Mouse (Mus musculus): Measurements from ENCODE around the gene Fntb. TPM values are rescaled to one million over a fixed set of nuclear protein-coding genes. Genes with fewer than 3 reads are reported as not detected.

Fntb gene
- polyA plus RNA-seq, 1 experiment from 2014 or later: 40.2 TPM

GRCm38 (mm10) chr12:76805056-76805811, 39.8 kb downstream of the Fntb start:
- no peaks in the 10 kb centered on the region for H3K9me3 ChIP-seq (ENCODE audit: control insufficient read depth, low read length)
- ATAC-seq (ENCODE audit: low read depth): no peak
- H3K4me3 ChIP-seq (ENCODE audit: low read depth, low read length): no peak overlapping the region
- WGBS: 92% methylated on average over 10 of the region's 10 CpGs
- H3K36me3 ChIP-seq (ENCODE audit: control insufficient read depth, insufficient read depth, low read length): no peaks in the 10 kb centered on the region
- no peak overlapping the region for H3K9ac ChIP-seq (replicated peaks; ENCODE audit: low read depth, low read length)
- H3K4me1 ChIP-seq (ENCODE audit: control insufficient read depth, insufficient read depth, low read length): no peaks in the 10 kb centered on the region
- no peaks in the 10 kb centered on the region for H3K27me3 ChIP-seq (ENCODE audit: control insufficient read depth, insufficient read depth, low read length)
- no peak overlapping the region for H3K4me2 ChIP-seq (ENCODE audit: low read depth, low read length)
- H3K27ac ChIP-seq (ENCODE audit: low read depth, low read length): no peak overlapping the region

- Histone ChIP-seq H3K4me1 (ENCODE audit: control insufficient read depth, insufficient read depth, low read length) (no peaks in the 10 kb centered on the region), H3K4me2 (ENCODE audit: low read depth, low read length) (no peak overlapping the region), H3K9ac (replicated peaks; ENCODE audit: low read depth, low read length) (no peak overlapping the region), H3K36me3 (ENCODE audit: control insufficient read depth, insufficient read depth, low read length) (no peaks in the 10 kb centered on the region), H3K27me3 (ENCODE audit: control insufficient read depth, insufficient read depth, low read length) (no peaks in the 10 kb centered on the region), H3K4me3 (ENCODE audit: low read depth, low read length) (no peak overlapping the region), H3K9me3 (ENCODE audit: control insufficient read depth, low read length) (no peaks in the 10 kb centered on the region), H3K27ac (ENCODE audit: low read depth, low read length) (no peak overlapping the region)
- 84% methylated on average over 10 of the region's 10 CpGs for WGBS
- no peak for ATAC-seq (ENCODE audit: low read depth)
These were observed 42.4 kb downstream of the Fntb start for GRCm38 (mm10) chr12:76807796-76808195.

- Histone ChIP-seq H3K4me2 (ENCODE audit: low read depth, low read length) (no peak overlapping the region), H3K36me3 (ENCODE audit: control insufficient read depth, insufficient read depth, low read length) (no peaks in the 10 kb centered on the region), H3K4me3 (ENCODE audit: low read depth, low read length) (no peak overlapping the region), H3K4me1 (ENCODE audit: control insufficient read depth, insufficient read depth, low read length) (no peaks in the 10 kb centered on the region), H3K9ac (replicated peaks; ENCODE audit: low read depth, low read length) (no peak overlapping the region), H3K27me3 (ENCODE audit: control insufficient read depth, insufficient read depth, low read length) (no peaks in the 10 kb centered on the region), H3K9me3 (ENCODE audit: control insufficient read depth, low read length) (no peaks in the 10 kb centered on the region), H3K27ac (ENCODE audit: low read depth, low read length) (no peak overlapping the region)
- WGBS: 96% methylated on average over 5 of the region's 5 CpGs
- ATAC-seq (ENCODE audit: low read depth): no peak
These were observed 45.1 kb downstream of the Fntb start for GRCm38 (mm10) chr12:76810491-76810890.

- Histone ChIP-seq H3K27me3 (ENCODE audit: control insufficient read depth, insufficient read depth, low read length) (no peaks in the 10 kb centered on the region), H3K36me3 (ENCODE audit: control insufficient read depth, insufficient read depth, low read length) (no peaks in the 10 kb centered on the region), H3K27ac (ENCODE audit: low read depth, low read length) (no peak overlapping the region), H3K4me1 (ENCODE audit: control insufficient read depth, insufficient read depth, low read length) (no peaks in the 10 kb centered on the region), H3K4me2 (ENCODE audit: low read depth, low read length) (no peak overlapping the region), H3K9ac (replicated peaks; ENCODE audit: low read depth, low read length) (no peak overlapping the region), H3K9me3 (ENCODE audit: control insufficient read depth, low read length) (no peaks in the 10 kb centered on the region), H3K4me3 (ENCODE audit: low read depth, low read length) (no peak overlapping the region)
- 95% methylated on average over 4 of the region's 4 CpGs for WGBS
- ATAC-seq (ENCODE audit: low read depth): no peak
These were observed 45.6 kb downstream of the Fntb start for GRCm38 (mm10) chr12:76811006-76811405.

- Histone ChIP-seq H3K9ac (replicated peaks; ENCODE audit: low read depth, low read length) (no peak overlapping the region), H3K36me3 (ENCODE audit: control insufficient read depth, insufficient read depth, low read length) (no peaks in the 10 kb centered on the region), H3K4me3 (ENCODE audit: low read depth, low read length) (no peak overlapping the region), H3K9me3 (ENCODE audit: control insufficient read depth, low read length) (no peaks in the 10 kb centered on the region), H3K27me3 (ENCODE audit: control insufficient read depth, insufficient read depth, low read length) (no peaks in the 10 kb centered on the region), H3K4me2 (ENCODE audit: low read depth, low read length) (no peak overlapping the region), H3K4me1 (ENCODE audit: control insufficient read depth, insufficient read depth, low read length) (no peaks in the 10 kb centered on the region), H3K27ac (ENCODE audit: low read depth, low read length) (no peak overlapping the region)
- 81% methylated on average over 10 of the region's 10 CpGs for WGBS
- ATAC-seq (ENCODE audit: low read depth): no peak
These were observed 48.2 kb downstream of the Fntb start for GRCm38 (mm10) chr12:76813543-76813942.

- H3K27me3 ChIP-seq (ENCODE audit: control insufficient read depth, insufficient read depth, low read length): no peaks in the 10 kb centered on the region
- no peak overlapping the region for H3K4me2 ChIP-seq (ENCODE audit: low read depth, low read length)
- no peak overlapping the region for H3K27ac ChIP-seq (ENCODE audit: low read depth, low read length)
- H3K9ac ChIP-seq (replicated peaks; ENCODE audit: low read depth, low read length): no peak overlapping the region
- H3K4me1 ChIP-seq (ENCODE audit: control insufficient read depth, insufficient read depth, low read length): no peaks in the 10 kb centered on the region
- no peaks in the 10 kb centered on the region for H3K36me3 ChIP-seq (ENCODE audit: control insufficient read depth, insufficient read depth, low read length)
- 94% methylated on average over 2 of the region's 2 CpGs for WGBS
- H3K9me3 ChIP-seq (ENCODE audit: control insufficient read depth, low read length): no peaks in the 10 kb centered on the region
- H3K4me3 ChIP-seq (ENCODE audit: low read depth, low read length): no peak overlapping the region
- ATAC-seq (ENCODE audit: low read depth): no peak
These were observed 48.7 kb downstream of the Fntb start for GRCm38 (mm10) chr12:76814120-76814519.

- Histone ChIP-seq H3K27ac (ENCODE audit: low read depth, low read length) (no peak overlapping the region), H3K9me3 (ENCODE audit: control insufficient read depth, low read length) (no peaks in the 10 kb centered on the region), H3K9ac (replicated peaks; ENCODE audit: low read depth, low read length) (no peak overlapping the region), H3K4me2 (ENCODE audit: low read depth, low read length) (no peak overlapping the region), H3K36me3 (ENCODE audit: control insufficient read depth, insufficient read depth, low read length) (no peaks in the 10 kb centered on the region), H3K27me3 (ENCODE audit: control insufficient read depth, insufficient read depth, low read length) (no peaks in the 10 kb centered on the region), H3K4me3 (ENCODE audit: low read depth, low read length) (no peak overlapping the region), H3K4me1 (ENCODE audit: control insufficient read depth, insufficient read depth, low read length) (peaks cover 10% of the 10 kb centered on the region; the same call in 1 of the 2 replicates)
- 61% methylated on average over 4 of the region's 4 CpGs for WGBS
- no peak for ATAC-seq (ENCODE audit: low read depth)
These were observed 51.3 kb downstream of the Fntb start for GRCm38 (mm10) chr12:76816720-76817119.

GRCm38 (mm10) chr12:76817176-76817575, 51.8 kb downstream of the Fntb start:
- 67% methylated on average over 4 of the region's 4 CpGs for WGBS
- no peak overlapping the region for H3K9ac ChIP-seq (replicated peaks; ENCODE audit: low read depth, low read length)

GRCm38 (mm10) chr12:76818120-76818519, 52.7 kb downstream of the Fntb start:
- Histone ChIP-seq H3K27me3 (ENCODE audit: control insufficient read depth, insufficient read depth, low read length) (no peaks in the 10 kb centered on the region), H3K4me3 (ENCODE audit: low read depth, low read length) (no peak overlapping the region), H3K9me3 (ENCODE audit: control insufficient read depth, low read length) (no peaks in the 10 kb centered on the region), H3K4me1 (ENCODE audit: control insufficient read depth, insufficient read depth, low read length) (peaks cover 13% of the 10 kb centered on the region; the same call in 1 of the 2 replicates), H3K9ac (replicated peaks; ENCODE audit: low read depth, low read length) (no peak overlapping the region), H3K4me2 (ENCODE audit: low read depth, low read length) (no peak overlapping the region), H3K36me3 (ENCODE audit: control insufficient read depth, insufficient read depth, low read length) (no peaks in the 10 kb centered on the region), H3K27ac (ENCODE audit: low read depth, low read length) (no peak overlapping the region)
- WGBS: 86% methylated on average over 4 of the region's 4 CpGs
- no peak for ATAC-seq (ENCODE audit: low read depth)

More at GRCm38 (mm10) chr12:76817176-76817575, 51.8 kb downstream of the Fntb start:
- no peak for ATAC-seq (ENCODE audit: low read depth)
- H3K4me3 ChIP-seq (ENCODE audit: low read depth, low read length): no peak overlapping the region
- H3K9me3 ChIP-seq (ENCODE audit: control insufficient read depth, low read length): no peaks in the 10 kb centered on the region
- no peak overlapping the region for H3K4me2 ChIP-seq (ENCODE audit: low read depth, low read length)
- peaks cover 13% of the 10 kb centered on the region; the same call in 1 of the 2 replicates for H3K4me1 ChIP-seq (ENCODE audit: control insufficient read depth, insufficient read depth, low read length)
- no peaks in the 10 kb centered on the region for H3K36me3 ChIP-seq (ENCODE audit: control insufficient read depth, insufficient read depth, low read length)
- H3K27me3 ChIP-seq (ENCODE audit: control insufficient read depth, insufficient read depth, low read length): no peaks in the 10 kb centered on the region
- H3K27ac ChIP-seq (ENCODE audit: low read depth, low read length): no peak overlapping the region

All from neural tube, embryonic 14.5 days (tissue).